Mouse (Mus musculus): ENCODE measurements around the gene Aacs.

Aacs gene

DNA sequence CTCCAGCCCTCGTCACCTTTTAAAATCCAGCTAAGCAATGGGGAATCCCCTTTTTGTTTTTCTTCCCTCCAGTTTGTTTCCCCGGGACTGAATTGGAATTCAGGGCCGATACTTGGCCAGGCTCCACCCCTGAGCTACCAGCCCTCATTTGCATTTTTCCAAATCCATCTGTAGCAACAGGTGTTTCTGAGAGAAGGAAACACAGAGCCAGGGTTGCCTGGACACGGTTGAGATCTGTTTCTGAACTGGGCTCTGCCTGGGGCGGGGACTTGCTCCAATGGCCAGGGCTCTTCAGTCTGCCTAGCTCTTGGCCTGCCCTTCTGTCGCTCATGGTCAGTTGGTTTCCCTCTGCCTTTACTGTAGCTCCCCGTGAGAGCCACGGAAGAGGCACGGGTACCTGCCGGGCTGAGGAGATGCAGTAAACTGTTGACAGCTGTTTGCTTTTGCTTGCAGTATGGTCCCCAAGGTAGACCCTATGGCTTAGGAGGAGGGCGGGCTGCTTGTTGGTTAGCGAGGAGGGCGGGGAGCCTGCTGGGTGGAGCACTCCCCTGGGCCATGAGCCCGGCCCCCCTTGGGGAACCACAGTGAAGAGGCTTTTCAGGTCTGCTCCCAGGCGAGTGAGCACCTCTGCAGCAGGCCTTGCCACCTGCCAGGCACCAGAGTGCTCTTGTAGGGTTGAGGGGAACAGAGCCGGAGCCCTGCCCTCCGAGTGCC, 16.9 kb downstream of the Aacs start:
- no peak for DNase-seq (ENCODE audit: low read depth, low spot score)

DNA sequence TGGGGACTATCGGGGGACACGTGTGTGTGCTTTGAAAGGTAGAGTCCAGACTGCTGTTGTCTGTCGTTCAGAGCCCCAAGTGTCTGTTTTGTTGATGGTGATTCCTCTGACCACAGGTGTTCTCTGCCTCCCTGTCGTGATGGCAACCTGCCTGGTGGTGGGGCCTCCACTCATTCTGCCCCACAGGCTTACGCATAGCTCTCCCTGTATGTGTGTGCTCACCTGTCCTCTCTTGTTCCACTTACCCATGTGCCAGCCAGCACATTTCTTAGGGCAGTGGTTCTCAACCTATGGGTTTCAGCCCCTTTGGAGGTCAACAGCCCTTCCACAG, 17.4 kb downstream of the Aacs start:
- no peak for DNase-seq (ENCODE audit: low read depth, low spot score)

DNA sequence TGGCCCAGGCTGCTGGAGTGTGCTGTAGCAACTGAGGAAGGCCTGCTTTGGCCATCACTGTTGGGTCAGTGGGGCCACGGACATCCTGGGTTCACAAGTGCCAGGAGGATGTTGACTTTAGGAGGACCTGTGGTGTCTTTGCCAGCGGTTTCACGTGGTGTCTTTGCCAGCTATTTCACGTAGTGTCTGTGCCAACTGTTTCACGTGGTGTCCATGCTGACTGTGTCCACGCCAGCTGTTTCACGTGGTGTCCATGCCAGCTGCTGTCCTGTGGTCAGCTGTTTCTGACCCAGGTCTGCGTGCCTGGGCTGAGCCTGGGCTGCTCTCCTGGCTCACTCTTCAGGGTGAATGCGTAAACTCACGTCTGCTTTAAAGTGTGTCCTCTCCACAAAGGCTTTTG, 20.0 kb downstream of the Aacs start:
- DNase-seq (ENCODE audit: low read depth, low spot score): no peak

DNA sequence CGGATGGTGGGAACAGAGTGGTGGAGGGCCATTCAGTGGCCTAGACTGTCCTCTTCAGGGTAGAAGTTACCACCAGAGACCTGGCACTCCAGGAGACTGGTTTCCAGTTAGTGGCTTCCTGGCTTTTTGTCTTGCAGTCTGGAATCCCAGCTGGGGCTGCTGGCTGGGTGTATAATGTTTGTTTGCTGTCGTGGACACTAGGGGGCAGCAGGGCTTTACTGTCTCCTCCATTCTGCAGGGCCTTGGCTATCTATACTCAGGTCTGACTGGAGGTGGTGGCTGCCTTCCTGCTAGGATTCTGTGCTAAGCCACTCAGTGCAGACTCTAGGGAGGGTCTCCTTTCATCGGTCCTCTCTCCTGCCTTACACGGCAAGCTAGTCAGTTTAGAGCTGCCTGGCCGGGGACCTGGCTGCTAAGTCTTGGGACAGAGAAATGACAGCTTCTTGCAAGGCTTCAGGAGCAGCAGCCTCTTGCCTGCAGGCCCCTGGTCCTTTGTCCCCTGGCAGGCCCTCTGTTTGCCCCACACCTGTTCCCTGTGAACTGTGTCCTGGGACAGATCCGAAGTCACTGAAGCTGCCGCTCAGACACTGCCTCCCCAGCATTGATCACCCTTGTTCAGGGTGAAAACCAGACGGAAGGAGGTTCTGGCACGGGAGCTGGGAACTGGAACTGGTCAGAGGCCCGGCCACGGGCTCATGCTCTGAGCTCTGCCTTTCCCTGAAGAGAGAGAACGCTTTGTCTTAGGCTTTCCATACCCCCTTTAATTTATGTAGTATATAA, 22.4 kb downstream of the Aacs start:
- peak; percentile 75 for DNase-seq (ENCODE audit: low read depth, low spot score)

DNA sequence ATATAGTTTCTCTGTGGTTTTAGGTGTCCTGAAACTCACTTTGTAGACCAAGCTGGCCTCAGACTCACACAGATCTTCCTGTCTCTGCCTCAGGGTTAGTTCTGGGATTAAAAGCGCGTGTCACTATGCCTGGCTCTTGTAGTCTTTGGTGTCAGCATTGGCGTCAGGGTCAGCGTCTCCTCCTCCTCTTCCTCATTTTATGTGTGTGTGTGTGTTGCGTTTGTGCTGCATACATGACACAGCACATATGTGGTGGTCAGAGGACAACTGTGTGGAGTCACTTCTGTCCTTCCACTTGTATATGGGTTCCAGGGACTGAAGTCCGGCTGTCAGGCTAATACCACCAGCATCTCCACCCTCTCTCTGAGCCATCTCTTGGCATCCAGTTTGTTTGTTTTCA, 25.9 kb downstream of the Aacs start:
- no peak for DNase-seq (ENCODE audit: low read depth, low spot score)

DNA sequence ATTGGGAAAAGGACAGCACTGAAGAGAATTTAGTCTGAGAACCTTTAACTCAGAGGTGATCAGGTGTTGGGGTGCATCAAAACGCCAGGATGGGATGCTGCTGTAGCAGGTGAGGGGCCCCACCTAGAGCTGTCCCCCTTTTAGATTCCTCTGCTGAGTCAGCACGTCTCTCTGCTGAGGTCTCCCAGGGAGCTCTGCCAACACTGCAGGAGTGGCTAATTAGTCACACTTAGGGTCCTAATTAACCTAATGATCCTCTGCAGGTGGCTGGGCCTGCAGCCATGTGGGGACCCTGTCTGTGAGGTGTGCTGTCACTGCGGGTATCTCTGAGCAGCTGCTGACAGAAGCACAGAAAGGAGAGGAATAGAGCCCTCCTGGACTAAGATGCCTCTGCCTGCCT, 26.6 kb downstream of the Aacs start:
- no peak for DNase-seq (ENCODE audit: low read depth, low spot score)

DNA sequence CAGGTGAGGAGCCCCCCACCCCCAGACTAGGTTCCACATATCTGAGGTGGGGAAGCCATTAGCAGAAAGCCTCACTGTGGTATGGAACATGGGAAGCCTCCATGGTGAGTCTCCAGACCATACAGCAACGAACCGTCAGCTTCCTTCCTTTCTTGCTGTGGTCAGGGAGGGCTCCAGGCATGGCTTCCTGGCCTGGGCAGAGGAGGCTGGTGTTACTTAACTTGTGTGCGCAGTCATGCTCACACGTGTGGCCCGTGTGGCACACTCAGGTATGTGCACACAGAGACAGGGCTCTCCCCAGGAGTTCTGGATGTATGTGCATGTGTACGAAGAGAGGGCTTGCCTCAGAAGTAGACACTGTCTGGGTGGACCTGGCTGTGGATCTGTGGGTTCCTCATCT, 28.0 kb downstream of the Aacs start:
- DNase-seq (ENCODE audit: low read depth, low spot score): no peak

DNA sequence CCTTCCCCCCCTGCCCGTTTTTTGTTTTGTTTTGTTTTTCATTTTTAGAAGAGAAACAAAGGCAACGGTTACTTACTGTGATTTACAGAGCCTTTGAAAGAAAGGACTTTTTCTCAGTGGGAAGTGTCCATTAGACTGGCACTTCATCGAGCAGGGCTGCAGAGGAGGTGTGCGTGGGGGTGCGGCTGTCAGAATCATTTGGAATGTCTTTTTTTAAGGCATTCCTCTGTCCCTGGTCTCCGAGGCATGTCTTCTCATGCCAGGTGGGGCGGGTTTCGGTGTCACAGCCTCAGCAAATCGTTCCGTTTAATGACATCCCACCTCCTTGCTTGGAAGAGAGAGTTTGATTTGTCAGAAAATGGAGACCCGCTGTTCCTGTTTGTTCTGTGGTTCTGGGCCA, 29.1 kb downstream of the Aacs start:
- no peak for DNase-seq (ENCODE audit: low read depth, low spot score)

DNA sequence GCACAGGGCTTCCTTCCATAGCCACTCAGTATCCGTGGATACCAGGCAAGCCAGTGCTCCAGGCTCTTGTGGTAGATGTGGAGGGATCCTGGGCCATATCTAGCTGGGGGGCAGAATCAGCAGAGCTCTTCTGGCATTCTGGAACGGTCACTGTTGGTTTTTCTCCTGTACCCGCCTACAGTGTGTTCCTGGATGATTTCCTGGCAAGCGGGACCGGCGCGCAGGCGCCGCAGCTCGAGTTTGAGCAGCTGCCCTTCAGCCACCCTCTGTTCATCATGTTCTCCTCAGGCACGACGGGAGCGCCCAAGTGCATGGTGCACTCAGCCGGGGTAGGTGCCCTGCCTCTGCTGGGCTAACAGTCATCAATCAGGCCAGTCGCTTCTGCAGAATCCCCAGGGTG, 30.4 kb downstream of the Aacs start:
- DNase-seq (ENCODE audit: low read depth, low spot score): no peak

DNA sequence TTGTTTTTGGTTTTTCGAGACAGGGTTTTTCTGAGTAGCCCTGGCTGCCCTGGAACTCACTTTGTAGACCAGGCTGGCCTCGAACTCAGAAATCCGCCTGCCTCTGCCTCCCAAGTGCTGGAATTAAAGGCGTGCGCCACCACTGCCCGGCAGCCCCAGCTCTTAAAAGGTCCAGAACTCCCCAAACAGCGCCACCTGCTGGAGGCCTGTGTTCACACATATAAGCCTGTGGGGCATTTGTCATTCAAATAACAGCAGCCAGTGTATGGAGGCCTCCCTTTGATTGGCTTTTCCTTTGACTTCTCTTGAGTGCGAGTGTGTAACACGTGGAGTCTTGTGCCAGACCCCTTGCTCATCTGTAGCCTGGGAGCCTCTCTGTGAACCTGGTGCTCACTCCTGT, 32.0 kb downstream of the Aacs start:
- peak; percentile 52 for DNase-seq (ENCODE audit: low read depth, low spot score)

DNA sequence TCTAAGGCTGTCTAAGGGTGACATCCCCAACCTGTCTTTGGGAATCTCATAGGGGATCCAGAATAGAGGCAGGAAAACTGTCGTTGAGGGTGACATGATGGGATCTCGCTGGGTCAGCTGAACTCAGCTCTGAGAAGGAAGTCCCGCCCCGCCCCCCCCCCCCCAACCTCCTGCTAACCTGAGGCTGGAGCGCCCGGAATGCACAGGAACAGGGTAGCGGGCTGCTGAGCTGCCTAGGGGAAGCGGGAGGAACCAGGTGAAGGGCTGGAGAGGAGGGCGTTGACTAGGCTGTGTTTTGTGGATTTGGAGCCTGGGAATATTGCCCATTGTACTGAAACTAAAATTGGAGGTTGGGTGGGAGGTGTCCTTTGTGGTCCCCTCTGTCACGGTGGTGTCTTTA, 32.4 kb downstream of the Aacs start:
- DNase-seq (ENCODE audit: low read depth, low spot score): no peak

DNA sequence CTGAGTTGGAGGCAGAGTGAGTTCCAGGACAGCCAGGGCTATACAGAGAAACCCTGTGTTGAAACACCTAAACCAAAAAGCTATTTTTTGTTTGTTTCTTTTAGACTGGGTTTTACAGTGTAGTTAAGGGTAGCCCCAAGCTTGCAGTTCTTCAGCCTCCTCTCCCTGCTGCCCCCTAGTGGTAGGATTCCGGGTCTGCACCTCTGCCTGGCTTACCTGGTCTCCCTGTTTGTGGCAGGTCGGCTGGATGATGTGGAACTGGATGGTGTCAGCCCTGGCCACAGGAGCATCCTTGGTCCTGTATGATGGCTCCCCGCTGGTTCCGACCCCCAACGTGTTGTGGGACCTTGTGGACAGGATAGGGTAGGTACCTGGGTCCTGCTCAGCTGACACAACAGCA, 33.9 kb downstream of the Aacs start:
- DNase-seq (ENCODE audit: low read depth, low spot score): peak; percentile 72

DNA sequence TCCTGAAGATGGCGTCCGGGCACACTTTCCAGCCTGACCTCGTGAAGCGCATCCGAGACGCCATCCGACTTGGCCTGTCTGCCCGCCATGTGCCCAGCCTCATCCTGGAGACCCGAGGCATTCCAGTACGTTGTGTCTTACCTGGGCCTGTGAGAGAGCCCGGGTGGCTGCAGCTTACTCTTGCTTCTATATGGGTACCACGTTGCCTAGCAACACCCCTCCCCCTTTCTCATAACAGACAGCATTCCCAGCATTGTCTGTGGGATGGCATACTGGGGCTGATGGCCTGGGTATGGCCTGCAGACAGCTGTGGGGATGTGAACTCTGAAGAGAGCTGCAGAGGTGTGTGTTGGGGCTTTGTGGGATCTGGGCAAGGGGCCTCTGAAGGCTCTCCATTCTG, 39.4 kb downstream of the Aacs start:
- no peak for DNase-seq (ENCODE audit: low read depth, low spot score)

DNA sequence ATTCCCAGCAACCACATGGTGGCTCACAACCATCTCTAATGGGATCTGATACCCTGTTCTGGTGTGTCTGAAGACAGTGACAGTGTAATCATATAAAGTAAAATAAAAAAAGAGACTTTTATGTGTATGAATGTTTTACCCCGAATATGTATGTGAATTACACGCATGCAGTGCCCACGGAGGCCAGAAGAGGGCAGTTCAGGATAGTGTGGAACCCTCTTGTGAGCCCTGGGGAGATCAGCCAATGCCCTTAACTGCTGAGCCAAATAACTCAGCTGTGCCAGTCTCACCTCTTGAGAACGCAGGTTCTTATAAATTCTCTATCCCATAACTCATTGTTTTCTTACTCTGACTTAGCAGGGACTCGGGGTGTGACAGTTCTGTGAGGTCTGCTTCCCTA, 43.0 kb downstream of the Aacs start:
- DNase-seq (ENCODE audit: low read depth, low spot score): peak; percentile 69

DNA sequence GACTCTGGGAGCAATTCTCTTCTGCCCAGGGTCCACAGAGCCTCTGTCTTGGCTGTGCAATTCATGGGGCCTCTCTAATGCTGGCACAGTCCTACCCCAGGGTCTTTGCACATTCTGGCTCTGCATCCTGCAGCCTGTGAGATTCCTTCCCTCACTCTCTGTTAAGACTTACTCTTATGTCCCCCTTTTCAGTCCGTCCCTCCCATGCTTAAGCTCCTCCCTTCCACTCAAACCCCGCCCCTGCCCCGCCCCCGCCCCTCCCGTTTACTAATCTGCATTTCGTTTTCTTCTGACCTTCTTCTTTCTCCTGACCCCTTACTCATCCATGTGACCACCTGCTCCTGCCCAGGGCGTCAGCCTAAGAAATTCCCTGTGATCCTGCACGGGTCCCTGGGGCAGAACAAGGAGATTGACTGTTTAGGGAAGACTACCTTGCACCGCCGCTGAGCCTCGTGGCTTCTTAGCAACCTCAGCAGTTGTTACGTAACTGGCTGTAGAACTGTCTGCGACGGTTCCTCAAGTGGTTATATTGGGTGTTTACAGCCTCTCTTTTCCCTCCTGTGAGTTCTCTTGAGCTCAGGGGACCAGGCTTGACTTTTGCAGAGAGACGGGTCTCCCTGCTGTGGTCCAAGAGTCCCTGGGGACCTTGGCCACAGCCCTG, 45.4 kb downstream of the Aacs start:
- DNase-seq (ENCODE audit: low read depth, low spot score): no peak

DNA sequence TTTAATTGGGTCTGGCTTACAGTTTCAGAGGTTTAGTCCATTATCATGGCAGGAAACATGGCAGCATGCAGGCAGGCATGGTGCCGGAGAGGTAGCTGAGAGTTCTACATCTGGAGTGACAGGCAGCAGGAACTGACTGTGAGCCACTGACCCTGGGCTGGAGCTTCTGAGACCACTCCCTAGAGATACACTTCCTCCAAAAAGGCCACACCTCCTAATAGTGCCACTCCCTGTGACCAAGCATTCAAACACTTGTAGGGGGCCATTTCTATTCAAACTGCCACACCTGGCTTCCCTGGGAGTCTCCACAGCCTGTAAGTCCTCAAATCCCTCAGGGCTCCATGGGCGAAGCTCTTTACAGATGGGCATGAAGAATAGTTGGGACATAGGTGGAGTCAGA, 47.7 kb downstream of the Aacs start:
- DNase-seq (ENCODE audit: low read depth, low spot score): no peak

DNA sequence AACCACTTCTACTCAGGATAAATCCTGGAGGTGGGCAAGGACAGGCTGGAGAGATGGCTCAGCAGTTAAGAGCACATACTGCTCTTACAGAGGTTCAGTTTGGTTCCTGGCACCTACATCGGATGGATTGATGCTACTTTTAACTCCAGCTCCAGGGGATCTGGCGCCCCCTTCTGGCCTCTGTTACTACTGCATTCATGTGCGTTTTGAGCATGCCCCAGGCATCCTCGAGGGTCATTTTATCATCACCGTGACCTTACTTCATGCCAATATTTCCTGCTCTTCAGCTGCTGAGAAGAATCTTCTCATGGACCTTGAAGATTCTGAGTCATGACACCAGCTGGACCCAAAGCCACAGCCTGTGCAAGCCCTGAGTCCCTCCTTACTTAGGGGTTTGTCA, 49.9 kb downstream of the Aacs start:
- DNase-seq (ENCODE audit: low read depth, low spot score): peak; percentile 11

DNA sequence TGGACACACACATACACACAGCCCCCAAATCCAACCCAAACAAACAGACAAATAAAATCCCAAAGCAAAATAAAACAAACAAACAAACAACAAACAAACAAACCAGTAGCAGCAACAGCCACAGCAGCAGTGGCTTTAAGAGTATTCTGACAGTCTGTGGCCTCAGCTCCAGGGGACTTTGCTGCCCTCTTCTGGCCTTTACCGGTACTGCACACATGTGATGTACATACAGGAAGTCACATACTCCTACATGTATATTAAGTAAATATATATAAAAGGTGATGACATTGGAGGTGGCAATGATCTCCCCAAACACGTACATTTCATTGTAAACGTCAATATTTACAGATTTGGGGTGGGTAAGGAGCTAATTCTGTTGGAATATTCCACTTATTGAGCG, 50.9 kb downstream of the Aacs start:
- peak; percentile 59 for DNase-seq (ENCODE audit: low read depth, low spot score)

DNA sequence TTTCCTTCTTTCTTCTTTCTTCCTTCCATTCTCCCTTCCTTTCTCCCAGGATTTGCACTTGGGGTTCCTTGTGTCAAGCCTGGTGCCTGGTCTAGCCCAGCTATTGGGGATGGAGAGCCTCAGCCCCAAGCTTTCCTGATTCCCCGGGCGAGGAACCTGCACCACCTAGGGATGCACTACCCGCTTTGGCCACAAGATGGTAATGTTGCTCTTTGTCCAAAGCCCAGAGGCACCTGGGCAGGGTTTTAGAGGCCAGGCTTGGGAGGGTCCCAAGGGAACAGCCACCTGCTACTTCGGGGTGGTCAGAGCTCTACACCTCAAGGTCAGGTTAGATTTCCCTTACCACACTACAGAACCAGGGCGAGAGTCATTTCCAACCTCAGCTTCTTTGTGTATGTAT, 53.5 kb downstream of the Aacs start:
- DNase-seq (ENCODE audit: low read depth, low spot score): peak; percentile 75

DNA sequence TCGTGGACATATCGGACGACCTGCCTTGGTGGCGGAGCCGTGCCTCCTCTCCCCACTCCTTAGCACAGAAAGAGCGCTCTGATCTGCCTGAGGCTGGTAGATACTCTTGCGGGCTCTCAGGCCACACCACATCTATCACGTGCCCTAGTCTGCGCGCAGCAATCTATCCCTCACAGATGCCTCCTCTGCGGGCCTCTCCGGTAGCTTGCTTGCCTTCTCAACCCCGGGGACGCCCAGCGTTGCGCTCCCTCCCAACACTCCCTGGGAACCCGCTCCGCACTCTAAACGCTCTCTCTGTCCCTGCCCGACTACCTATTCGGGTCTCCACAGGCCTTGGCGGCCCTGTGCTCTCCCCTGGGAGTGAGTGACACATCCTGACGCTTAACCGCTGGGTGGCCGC, 56.0 kb downstream of the Aacs start, which contains the start of gene Tmem132b:
Tmem132b (plus strand) TSS at position 141 of the 400 bp plus-strand sequence.
- DNase-seq (ENCODE audit: low read depth, low spot score): no peak

DNA sequence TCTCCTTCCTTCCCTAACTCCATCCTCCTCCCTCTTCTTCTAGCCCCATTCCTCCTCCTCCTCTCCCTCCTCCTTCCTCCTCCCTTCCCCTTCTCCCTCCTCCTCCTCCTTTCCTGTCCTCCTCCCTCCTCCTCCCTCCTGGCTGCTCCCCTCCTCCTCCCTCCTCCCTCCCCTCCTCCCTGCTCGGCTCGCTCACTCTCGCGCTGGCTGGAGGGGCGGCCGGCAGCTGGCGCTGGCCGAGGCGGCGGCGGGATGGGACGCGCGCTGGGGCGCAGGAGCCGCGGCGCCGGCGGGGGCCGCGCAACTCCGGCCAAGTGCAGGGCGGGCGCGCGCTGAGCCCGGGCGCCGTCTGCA, 56.6 kb downstream of the Aacs start:
- no peak for DNase-seq (ENCODE audit: low read depth, low spot score)

DNA sequence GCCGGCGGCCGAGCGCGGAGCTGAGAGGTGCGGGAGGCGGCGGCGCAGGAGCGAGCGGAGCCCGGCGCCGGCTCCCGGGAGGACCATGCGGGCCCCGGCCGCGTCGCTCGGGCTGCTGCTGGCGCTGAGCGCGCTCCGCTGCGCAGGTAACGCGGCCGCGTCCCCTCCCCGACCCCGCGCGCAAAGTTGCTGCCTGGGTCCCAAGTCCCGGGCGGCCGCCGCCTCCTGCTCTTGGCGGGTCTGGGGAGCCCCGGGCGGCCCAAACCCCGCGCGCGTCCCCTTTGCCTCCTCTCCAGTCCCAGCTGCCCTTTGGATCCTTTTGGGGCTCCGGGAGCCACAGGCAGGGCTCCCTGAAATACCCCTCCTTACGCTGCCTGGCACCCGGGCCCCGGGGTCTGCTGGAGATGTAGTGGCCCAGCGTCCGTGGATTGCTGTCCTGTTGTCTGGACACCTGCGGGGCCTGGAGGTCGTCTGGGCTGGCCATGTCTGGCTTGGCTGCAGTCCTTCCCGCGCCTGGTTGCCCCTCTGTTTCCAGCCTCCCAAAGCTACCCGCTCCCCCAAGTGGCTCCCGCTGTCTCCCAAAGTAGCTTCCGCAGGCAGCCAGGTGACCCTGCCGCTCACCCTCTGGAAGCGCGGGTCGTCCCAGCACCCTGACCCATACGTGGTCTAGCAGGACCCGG, 57.1 kb downstream of the Aacs start:
- DNase-seq (ENCODE audit: low read depth, low spot score): no peak

Measured in 3T3-L1 (cell line).